Mouse (Mus musculus): ENCODE measurements around the gene Nck1.
A peak's percentile ranks its signal among the peaks of the same experiment; 100 is the strongest.

Gene Nck1

DNA sequence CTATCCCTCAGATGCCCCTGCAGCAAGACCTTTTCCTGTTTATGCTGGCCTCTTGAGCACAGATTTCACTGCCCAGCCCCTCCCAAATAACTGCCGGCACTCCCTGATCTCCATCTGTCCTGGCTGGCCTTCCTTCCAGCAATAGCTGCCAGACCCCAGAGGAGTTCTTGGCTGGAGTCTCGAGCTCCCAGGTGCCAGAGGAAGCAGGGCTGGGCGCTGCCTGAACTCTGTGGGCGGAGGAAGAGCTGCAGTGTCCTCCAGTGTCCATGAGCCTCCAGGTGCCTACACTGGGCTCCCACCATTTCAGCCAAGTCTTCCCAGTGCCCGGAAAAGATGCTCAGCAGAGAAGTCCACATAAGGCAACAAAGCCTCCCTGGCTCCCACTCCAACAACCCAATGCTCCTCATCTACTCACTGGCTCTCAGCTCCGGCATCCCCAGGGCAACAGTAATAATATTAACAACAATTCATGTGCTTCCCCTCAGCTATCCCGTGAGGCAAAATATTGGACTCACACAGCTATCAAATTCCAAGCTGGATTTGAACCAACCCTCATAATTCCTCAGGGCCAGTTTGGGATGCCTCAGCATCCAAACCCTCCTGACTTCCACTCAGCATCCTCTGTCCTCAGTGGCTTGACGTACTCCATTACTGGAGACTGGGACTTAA lies 74.9 kb downstream of the Nck1 start:
- DNase-seq (ENCODE audit: low read depth, low spot score), result no peak

DNA sequence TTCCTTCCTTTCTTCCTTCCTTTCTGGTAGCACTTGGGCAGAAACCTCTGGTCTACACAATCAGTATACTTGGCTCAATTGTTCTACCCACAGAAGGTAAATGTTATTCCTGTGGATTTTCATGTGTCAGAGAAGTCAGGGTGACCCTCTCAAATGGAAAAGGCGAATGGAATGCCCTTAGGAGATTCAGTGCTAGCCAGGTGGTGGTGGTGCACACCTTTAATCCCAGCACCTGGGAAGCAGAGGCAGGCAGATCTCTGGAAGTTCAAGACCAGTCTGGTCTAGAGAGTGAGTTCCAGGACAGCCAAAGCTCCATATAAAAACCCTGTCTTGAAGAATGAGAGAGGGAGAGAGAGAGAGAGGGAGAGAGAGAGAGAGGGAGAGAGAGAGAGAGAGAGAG lies 75.7 kb downstream of the Nck1 start:
- no peak for DNase-seq (ENCODE audit: low read depth, low spot score)

- DNase-seq (ENCODE audit: low read depth, low spot score), result no peak
Measured at GRCm38 (mm10) chr9:100469681-100470080, 76.3 kb downstream of the Nck1 start.

GRCm38 (mm10) chr9:100468151-100468550 lies 77.8 kb downstream of the Nck1 start:
- no peak for DNase-seq (ENCODE audit: low read depth, low spot score)

DNA sequence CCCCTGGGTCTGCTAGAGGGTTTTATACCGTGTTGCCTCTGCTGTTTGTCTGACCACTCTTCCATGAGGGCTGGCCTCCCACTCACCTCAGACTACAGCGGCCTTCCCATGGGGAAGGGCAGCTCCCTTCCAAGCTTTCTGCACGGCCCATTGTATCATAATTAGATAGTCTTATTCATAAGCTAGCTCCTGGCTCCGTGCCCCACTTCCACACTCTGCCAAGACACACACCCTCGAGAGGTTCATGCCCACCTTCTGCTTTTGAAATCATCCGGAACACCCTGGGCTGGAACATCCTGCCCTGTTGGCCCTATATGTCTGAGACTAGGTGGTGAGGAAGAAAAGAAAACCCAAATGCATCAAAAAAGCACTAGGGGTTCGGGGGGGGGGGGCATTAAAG lies 78.3 kb downstream of the Nck1 start:
- DNase-seq (ENCODE audit: low read depth, low spot score), result no peak

GRCm38 (mm10) chr9:100466743-100467142 lies 79.2 kb downstream of the Nck1 start:
- DNase-seq (ENCODE audit: low read depth, low spot score), result no peak

DNA sequence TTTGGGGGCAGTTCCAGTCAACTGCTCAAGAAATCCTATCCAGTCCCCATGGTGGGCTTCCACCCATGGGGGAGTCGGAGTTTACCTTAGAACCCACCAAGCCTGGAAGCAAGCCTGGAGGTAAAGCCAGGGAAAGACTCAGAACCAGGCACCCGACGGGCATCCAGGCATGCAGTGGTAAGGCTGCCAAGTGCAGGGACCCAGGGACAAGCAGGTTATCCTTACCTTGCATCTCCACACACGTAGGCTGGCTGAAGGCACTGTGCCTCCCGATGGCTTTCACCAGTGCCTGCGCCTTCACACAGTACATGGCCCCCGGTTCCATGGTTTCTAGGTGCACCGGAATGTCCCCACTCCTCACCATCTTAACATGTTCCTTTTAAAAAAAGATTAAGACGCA lies 79.9 kb downstream of the Nck1 start:
- no peak for DNase-seq (ENCODE audit: low read depth, low spot score)

DNA sequence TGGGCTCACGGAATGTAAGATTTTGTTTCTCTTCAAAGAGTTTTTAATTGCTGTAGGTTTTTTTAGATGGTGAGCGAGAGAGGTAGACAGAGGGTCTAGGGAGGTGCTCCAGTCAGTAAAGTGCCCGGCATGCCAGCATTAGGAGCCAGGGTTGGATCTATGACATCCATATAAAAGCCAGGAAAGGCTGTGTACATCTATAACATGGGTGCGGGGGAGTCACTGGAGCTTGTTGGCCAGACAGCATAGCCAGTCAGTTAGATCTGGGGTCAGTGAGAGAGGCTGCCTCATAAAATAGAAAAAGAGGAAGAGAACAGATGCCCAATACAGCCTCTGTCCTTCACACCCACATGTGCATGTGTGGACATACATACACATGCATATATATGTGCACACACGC lies 80.6 kb downstream of the Nck1 start:
- DNase-seq (ENCODE audit: low read depth, low spot score), result no peak

DNA sequence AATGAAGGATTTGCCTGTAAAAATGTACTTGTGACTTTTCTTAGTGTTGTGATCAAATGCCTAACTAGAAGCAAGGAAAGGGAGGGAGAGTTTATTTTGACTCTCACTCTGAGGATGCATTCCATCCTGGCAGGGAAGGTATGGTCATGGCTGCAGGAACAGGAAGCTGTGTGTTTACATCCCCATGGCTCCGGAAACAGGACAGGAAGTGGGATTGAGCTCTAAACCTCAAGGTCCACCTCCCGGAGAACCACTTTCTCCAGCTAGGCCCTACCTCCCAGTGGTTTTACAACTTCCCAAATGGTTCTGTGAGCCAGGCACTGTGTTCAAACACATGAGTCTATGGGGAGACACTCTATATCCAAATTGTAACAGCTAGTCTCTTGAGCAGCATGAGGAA lies 82.2 kb downstream of the Nck1 start:
- no peak for DNase-seq (ENCODE audit: low read depth, low spot score)

DNA sequence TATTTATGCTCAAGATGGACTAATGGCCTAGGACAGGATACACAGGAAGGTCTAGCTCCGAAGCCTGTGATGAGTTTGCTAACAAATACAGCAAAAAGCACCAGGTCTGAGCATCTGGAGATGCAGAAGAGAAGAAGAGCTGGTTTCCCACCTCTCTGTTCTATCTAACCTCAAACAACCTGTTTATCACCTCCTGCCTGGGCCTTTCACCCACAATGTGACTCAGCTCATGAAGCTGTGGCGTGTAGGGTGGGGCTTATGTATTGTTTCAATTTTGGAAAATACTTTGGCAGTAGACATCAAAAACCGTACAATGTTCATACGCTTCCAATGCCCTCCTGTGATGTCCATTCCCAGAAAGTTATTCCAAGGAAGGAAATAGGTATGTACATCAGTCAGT lies 83.8 kb downstream of the Nck1 start:
- no peak for DNase-seq (ENCODE audit: low read depth, low spot score)

DNA sequence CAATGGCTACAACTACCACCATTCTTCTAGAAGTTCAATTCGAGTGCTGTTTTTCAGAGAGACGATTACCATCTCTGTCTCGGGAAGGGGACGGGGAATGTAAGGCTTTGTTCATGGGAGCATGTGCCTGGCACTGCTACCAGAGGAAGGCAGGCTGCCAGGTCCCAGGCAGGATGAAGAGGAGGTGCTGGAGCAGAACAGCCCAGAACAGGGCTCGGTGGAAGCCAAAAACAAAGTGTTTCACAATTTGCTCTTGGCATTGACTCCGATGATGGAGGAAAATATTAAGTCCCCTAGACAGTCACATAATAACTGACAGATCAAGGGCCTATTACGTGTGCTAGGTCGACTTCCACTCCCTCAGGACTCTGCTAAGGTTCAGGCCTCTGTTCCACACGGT lies 84.3 kb downstream of the Nck1 start:
- no peak for DNase-seq (ENCODE audit: low read depth, low spot score)

GRCm38 (mm10) chr9:100460203-100460602 lies 85.7 kb downstream of the Nck1 start:
- DNase-seq (ENCODE audit: low read depth, low spot score), result no peak

- DNase-seq (ENCODE audit: low read depth, low spot score), result no peak
Measured at GRCm38 (mm10) chr9:100457971-100458681, 87.8 kb downstream of the Nck1 start.

- no peak for DNase-seq (ENCODE audit: low read depth, low spot score)
Measured at GRCm38 (mm10) chr9:100454664-100454993, 91.3 kb downstream of the Nck1 start.

DNA sequence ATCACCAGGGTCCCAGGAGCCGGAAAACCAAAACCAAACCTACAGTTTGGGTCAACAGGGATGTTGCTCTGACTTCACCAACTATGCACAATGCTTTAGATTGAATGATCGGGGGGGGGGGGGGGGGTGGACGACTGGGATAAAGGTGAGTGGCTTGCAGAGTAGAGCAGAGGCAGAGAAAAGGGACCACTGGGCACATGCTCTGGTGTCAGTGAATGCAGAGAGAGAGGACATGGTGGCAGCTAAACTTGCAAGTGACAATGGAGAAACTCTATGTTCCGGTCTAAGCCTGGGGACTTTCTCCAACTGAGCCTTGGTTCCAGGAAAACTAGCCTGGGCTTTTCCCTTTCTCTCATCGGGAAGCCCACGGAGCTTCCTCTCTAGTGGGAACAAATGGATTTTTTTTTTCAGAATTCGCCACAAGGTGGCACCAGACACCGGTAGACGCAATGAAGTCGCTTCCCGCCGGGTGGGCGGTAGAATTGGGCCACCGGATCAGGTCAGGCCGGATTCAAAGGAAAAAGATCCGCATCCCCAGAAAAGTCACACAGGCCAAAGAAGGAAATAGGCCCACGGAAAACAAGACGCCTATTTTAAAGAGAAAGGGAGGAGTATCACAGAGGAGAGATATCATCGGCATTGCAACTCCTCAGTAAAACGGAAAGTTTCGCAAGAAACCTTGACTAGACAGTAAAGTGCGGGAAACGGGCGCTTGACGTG lies 91.8 kb downstream of the Nck1 start:
- peak; percentile 88 for DNase-seq (ENCODE audit: low read depth, low spot score)

GRCm38 (mm10) chr9:100452432-100452831 lies 93.5 kb downstream of the Nck1 start:
- DNase-seq (ENCODE audit: low read depth, low spot score), result no peak

- DNase-seq (ENCODE audit: low read depth, low spot score), result peak; percentile 81
Measured at GRCm38 (mm10) chr9:100446059-100446686, 99.8 kb downstream of the Nck1 start.
